Mouse (Mus musculus) testis, adult 2 months (tissue): Measurements from ENCODE around the gene Pdia2.

Source experiments
- CTCF ChIP-seq: fragments of 200-500 bp; IDR thresholded peaks from 2 replicates; pipeline ENCODE4 v1.5.1; 2012; ENCODE audit warnings: low read depth, mild to moderate bottlenecking, inconsistent platforms, low read length, moderate library complexity; ENCODE audit not compliant: control insufficient read depth, insufficient read depth, insufficient replicate concordance
- POLR2A ChIP-seq: fragments of 200-500 bp; IDR thresholded peaks from 2 replicates; pipeline ENCODE4 v1.6.1; 2012; ENCODE audit warnings: low read depth, mild to moderate bottlenecking, inconsistent platforms, low read length, moderate library complexity; ENCODE audit not compliant: control insufficient read depth

- TF ChIP-seq CTCF (no peak), POLR2A (no peak)
Observed at GRCm38 (mm10) chr17:26149056-26149455, 49.8 kb downstream of the Pdia2 start.
